Mouse (Mus musculus) ES-E14 (cell line): Measurements from ENCODE around the gene Rps6.

Source experiments
- CHD2 ChIP-seq: IDR thresholded peaks from 2 replicates; pipeline ENCODE4 v1.6.1; 2014; ENCODE audit warnings: mild to moderate bottlenecking, low read depth, low read length, inconsistent platforms
- HCFC1 ChIP-seq: IDR thresholded peaks from 2 replicates; pipeline ENCODE4 v1.6.1; 2012; ENCODE audit warnings: low read length, inconsistent platforms, borderline replicate concordance; ENCODE audit not compliant: insufficient read depth
- MAFK ChIP-seq: IDR thresholded peaks from 2 replicates; pipeline ENCODE4 v1.6.1; 2014; ENCODE audit warnings: mild to moderate bottlenecking, low read depth, low read length, inconsistent platforms; ENCODE audit not compliant: insufficient read depth
- ZC3H11A ChIP-seq: IDR thresholded peaks from 2 replicates; pipeline ENCODE4 v1.6.1; 2012; ENCODE audit warnings: low read depth, mild to moderate bottlenecking, inconsistent platforms, low read length, borderline replicate concordance
- ZNF384 ChIP-seq: IDR thresholded peaks from 2 replicates; pipeline ENCODE4 v1.6.1; 2012; ENCODE audit warnings: low read depth, low read length, inconsistent platforms

DNA sequence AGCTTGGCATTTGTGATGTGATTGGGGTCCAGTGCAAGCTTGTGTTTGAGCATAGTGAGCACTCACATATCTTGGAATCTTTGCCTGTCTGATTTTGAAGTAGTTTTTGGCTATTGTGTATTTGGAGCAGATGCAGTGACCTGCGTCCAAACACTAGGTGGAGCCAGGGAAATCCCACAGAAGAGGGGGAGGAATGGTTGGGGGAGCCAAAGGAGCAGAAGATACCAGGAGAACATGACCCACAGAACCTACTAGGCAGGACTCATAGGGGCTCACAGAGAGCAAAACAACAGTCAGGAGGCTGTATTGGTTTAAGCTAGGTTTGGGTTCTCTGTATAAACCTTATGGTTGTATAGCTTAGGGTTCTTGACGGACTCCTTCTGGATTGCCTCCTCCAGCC is 46.6 kb downstream of the Rps6 start:
- TF ChIP-seq MAFK: no peak
- no peak for TF ChIP-seq CHD2
- TF ChIP-seq ZC3H11A: no peak
- no peak for TF ChIP-seq HCFC1
- TF ChIP-seq ZNF384: no peak
